Mouse (Mus musculus) neural tube, embryonic 15.5 days (tissue): ENCODE measurements around the gene Flywch2. TPM values are rescaled to one million over a fixed set of nuclear protein-coding genes. Genes with fewer than 3 reads are reported as not detected.

Experiments used
- ATAC-seq: fragments of 200-750 bp; cut with Nextera tagmentation; 2 replicates; pipeline ENCODE4 v1.8.0; 2017; ENCODE audit warnings: mild to moderate bottlenecking, moderate TSS enrichment, moderate library complexity; ENCODE audit not compliant: low FRiP score
- H3K27ac ChIP-seq: fragments of 300-500 bp; sonication (generic); replicated peaks from 2 replicates; pipeline ENCODE4 v1.5.1; 2015; ENCODE audit warnings: mild to moderate bottlenecking, inconsistent platforms
- H3K27me3 ChIP-seq: fragments of 300-500 bp; sonication (generic); replicated peaks from 2 replicates; pipeline ENCODE4 v1.6.1; 2015; ENCODE audit warnings: inconsistent platforms
- H3K36me3 ChIP-seq: fragments of 300-500 bp; sonication (generic); 2 replicates; pipeline ENCODE4 v1.6.1; 2015; ENCODE audit warnings: inconsistent platforms
- H3K4me1 ChIP-seq: fragments of 300-500 bp; sonication (generic); 2 replicates; pipeline ENCODE4 v1.6.1; 2015; ENCODE audit warnings: inconsistent platforms
- H3K4me2 ChIP-seq: fragments of 300-500 bp; sonication (generic); 2 replicates; pipeline ENCODE4 v1.6.1; 2015; ENCODE audit warnings: inconsistent platforms, mild to moderate bottlenecking, moderate library complexity
- H3K4me3 ChIP-seq: fragments of 300-500 bp; sonication (generic); replicated peaks from 2 replicates; pipeline ENCODE4 v1.5.1; 2015; ENCODE audit warnings: mild to moderate bottlenecking, inconsistent platforms
- H3K9ac ChIP-seq: fragments of 300-500 bp; sonication (generic); replicated peaks from 2 replicates; pipeline ENCODE4 v1.6.1; 2015; ENCODE audit warnings: mild to moderate bottlenecking, inconsistent platforms
- H3K9me3 ChIP-seq: fragments of 300-500 bp; sonication (generic); replicated peaks from 2 replicates; pipeline ENCODE4 v1.6.1; 2016; ENCODE audit warnings: inconsistent platforms
- WGBS: fragments of 180-500 bp; shearing (Covaris S2); methylation state at CpG from one replicate; pipeline ENCODE4 v1.1.7; 2015; ENCODE audit warnings: mixed read lengths; 5-methylcytosine and 5-hydroxymethylcytosine counted together
- polyA plus RNA-seq: library from polyadenylated mRNA; unstranded; fragments of >200 nt; fragmentation: Nextera tagmentation; extraction: Ambion mirVana; gene quantifications from 2 replicates; pipeline ENCODE4 v1.2.1, GENCODE M21; 2015

The Flywch2 gene
- polyA plus RNA-seq, 1 experiment from 2014 or later: 94.6 TPM

DNA sequence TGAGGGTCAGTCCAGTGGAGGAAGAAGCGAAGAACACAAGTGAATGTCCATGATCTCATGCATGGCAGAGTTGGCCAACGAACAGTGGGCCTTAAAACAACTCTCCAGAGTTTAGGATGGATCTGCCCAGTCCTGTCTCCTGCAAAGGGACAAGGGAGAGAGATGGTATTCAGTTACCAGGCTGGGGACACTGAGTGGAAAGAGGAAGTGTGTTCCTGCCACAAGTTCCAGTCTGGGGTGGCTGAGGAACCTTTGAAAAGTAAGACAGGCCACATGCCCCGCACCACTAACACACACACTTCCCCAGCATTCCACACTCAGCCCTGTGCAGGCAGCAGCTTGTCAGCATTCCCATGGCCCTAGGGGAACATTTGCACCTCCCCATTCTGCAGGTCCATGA lies 39.1 kb downstream of the Flywch2 start:
- no peak for ATAC-seq
- Histone ChIP-seq H3K27me3 (peaks cover 58% of the 10 kb centered on the region), H3K27ac (no peak overlapping the region), H3K4me1 (peaks cover 29% of the 10 kb centered on the region), H3K36me3 (peaks cover 4% of the 10 kb centered on the region), H3K9ac (no peak overlapping the region), H3K9me3 (no peaks in the 10 kb centered on the region), H3K4me3 (no peak overlapping the region), H3K4me2 (no peak overlapping the region)
- 87% methylated on average over 3 of the region's 3 CpGs for WGBS

DNA sequence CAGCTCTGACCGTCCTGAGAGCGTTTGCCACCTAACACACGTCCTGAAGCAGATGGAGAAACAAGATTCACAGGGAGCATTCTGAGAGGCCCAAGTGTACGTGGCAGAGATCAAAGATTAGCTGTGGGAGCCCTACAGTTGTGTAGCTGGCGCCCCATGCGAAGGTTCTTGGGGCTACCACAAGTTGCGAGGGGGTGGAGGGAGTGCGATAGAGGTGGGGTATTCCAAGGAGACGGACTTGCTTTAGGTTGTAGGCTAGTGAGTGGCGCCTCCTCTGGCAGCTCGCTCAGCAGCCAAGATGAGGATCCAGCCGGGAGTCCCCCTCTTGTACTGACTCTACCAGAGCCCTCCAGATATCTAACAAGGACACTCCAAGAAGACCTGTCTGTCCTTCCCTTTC lies 39.6 kb downstream of the Flywch2 start:
- WGBS: 5% methylated on average over 12 of the region's 12 CpGs
- no peak; the same call in 1 of the 2 replicates for ATAC-seq
- H3K27me3 ChIP-seq: peaks cover 62% of the 10 kb centered on the region
- no peaks in the 10 kb centered on the region; the same call in 1 of the 2 replicates for H3K36me3 ChIP-seq
- peak overlapping the region; percentile 78 for H3K4me2 ChIP-seq
- no peak overlapping the region for H3K9ac ChIP-seq
- H3K9me3 ChIP-seq: no peaks in the 10 kb centered on the region
- no peak overlapping the region for H3K27ac ChIP-seq
- H3K4me1 ChIP-seq: peaks cover 31% of the 10 kb centered on the region
- H3K4me3 ChIP-seq: peak overlapping the region; percentile 41; the same call in 1 of the 2 replicates

DNA sequence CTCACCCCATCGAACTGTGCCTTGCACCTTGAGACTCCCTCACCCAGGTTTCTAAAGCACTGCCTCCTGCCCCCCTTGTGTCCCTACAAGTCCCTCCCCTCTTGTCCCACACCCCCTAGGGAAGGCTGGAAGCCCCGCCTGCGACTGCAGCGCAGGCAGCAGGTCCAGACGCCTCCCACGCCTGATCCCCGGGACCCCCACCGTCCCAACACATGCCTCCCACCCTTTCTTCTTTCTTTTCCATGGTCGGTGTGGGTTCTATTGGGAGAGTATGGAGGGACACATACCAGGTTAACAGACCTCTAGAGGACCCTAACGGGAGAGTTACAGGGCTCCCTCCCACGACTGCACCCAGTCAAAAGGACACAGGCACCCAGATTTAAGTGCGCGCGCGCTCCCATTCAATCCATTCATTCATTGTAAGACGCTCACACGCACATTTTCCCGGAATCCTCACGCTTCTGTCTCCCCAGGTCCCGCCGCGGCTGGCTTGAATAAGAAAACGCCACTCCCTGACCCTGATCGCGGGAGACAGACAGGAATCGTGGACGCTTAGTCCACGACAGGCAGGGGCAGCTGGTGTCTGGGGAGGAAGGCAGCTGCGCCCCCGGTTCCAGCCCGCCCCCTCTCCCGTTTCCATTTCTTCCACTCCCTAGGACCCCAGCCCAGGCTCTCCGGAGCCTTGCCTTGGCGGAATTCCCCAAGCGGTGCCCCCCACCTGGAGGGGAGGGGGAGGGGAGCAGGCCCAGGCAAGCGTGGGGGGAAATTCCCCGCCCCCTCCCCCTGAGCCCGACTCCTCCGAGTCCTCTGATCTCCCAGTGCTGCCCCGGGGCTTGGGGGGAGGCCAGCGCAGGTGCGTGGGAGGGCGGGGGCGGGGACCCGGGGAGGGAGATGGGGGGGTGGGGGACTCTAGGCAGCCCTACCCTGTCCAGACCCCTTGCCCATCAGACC lies 40.3 kb downstream of the Flywch2 start, which contains the start of gene Kremen2:
Gene Kremen2 (minus strand): TSS at position 533 of the 951 bp plus-strand sequence.
- Histone ChIP-seq H3K4me2 (peak within 1 kb of the TSS; percentile 78), H3K4me1 (peaks cover 34% of the 10 kb centered on the region), H3K27ac (no peak within 1 kb of the TSS), H3K9ac (peak within 1 kb of the TSS; percentile 61), H3K4me3 (peak within 1 kb of the TSS; percentile 41), H3K9me3 (no peaks in the 10 kb centered on the region), H3K36me3 (no peaks in the 10 kb centered on the region), H3K27me3 (peaks cover 69% of the 10 kb centered on the region)
- WGBS: under 1% methylated on average over 42 of the region's 45 CpGs
- ATAC-seq: no peak

DNA sequence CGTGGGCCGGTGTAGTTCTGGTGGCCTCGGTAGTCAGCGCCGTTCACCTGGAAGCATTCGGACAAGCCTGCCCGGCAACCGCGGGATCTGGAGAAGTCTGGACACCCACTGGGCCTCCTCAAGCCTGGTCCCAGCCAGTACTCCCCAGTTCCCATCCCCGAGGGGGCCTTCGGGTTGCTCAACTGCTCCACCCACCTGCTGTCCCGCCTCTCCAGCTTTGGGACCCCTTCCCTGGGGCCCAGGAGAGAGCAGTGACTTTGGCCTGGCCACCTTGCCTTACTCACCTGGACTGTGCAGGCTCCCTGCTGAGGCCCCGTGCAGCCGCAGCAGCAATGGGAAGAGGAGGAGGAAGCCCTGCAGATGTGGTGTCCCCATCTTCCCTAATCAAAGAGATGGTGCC lies 41.2 kb downstream of the Flywch2 start:
- Histone ChIP-seq H3K9ac (no peak overlapping the region), H3K4me3 (peak overlapping the region; percentile 41; the same call in 1 of the 2 replicates), H3K27me3 (peaks cover 70% of the 10 kb centered on the region), H3K36me3 (no peaks in the 10 kb centered on the region), H3K9me3 (no peaks in the 10 kb centered on the region), H3K4me1 (peaks cover 36% of the 10 kb centered on the region), H3K27ac (no peak overlapping the region), H3K4me2 (peak overlapping the region; percentile 78)
- WGBS: 4% methylated on average over 14 of the region's 14 CpGs
- ATAC-seq: no peak

DNA sequence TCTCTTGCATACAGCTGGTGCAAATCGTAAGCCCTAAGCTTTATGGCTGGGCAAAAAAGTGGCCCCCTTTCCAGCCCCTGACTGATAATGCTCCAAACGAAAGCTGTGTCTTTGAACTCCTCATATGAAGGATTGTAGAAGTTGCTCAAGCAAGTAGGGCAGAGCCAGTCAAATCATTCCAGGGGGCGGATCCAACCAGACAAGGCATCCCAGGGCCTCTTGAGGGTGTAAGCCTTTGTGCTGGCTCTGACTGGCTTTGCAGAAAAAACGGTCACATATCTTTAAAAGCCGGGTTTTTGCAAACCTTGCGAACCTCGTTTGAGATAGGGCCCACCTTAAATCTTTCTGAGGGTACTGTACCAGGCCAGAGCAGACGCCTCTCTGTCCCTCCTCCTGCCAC lies 41.8 kb downstream of the Flywch2 start:
- 13% methylated on average over 8 of the region's 8 CpGs for WGBS
- Histone ChIP-seq H3K9ac (no peak overlapping the region), H3K4me1 (peaks cover 42% of the 10 kb centered on the region), H3K27me3 (peaks cover 70% of the 10 kb centered on the region), H3K4me3 (no peak overlapping the region), H3K4me2 (no peak overlapping the region), H3K9me3 (no peaks in the 10 kb centered on the region), H3K27ac (no peak overlapping the region), H3K36me3 (no peaks in the 10 kb centered on the region)
- no peak for ATAC-seq

DNA sequence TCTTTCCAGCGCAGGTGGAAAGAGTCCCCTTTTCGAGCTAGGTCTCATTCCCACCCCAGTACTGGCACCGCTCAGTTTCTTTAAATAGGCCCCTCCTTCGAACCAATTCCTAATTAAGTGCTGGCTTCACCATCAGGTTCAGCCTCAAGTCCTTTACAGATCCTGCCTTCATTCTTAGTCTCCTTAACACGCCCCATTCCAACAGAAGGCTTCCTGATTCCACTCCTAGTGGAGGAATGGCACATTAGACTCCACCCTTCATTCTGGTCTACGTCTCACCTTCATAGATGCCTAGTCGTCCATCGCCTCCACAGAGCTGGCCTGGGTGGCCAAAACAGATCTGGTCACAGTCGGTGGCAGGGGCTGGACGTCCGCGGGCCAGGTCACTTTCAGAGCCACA lies 42.9 kb downstream of the Flywch2 start:
- peak overlapping the region; percentile 29; the same call in 1 of the 2 replicates for H3K4me3 ChIP-seq
- WGBS: 73% methylated on average over 12 of the region's 12 CpGs
- H3K4me2 ChIP-seq: peak overlapping the region; percentile 50; the same call in 1 of the 2 replicates
- H3K9me3 ChIP-seq: no peaks in the 10 kb centered on the region
- H3K27me3 ChIP-seq: peaks cover 68% of the 10 kb centered on the region
- H3K9ac ChIP-seq: no peak overlapping the region
- H3K4me1 ChIP-seq: peaks cover 53% of the 10 kb centered on the region
- no peaks in the 10 kb centered on the region for H3K36me3 ChIP-seq
- H3K27ac ChIP-seq: no peak overlapping the region
- no peak for ATAC-seq

DNA sequence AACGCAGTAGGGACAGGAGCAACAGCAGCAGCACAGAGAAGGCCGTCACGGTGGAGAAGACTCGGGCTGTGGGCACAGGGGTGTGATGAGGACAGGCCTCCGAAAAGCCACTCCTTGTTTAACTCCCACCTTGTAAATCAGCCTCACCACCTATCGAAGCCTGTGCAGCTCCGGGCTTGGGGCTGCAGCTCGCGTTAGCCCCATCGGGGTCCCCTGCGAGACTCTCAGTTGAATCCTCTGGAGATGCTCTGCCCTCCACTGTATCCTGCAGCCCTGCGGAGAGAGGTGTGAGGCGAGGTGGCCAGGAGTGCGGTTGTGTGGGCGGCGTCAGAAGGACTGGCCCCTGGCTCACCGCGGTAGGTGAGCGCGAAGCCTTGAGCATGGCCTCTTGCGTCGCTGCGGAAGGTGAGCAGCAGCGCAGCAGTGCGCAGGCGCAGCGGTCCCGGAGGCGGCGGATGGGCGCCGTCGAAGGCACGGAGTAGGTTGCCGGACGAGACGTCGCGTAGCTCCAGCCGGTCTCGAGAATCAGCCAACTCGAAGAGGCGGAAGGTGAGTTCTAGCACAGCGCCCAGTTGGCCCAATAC lies 43.6 kb downstream of the Flywch2 start:
- Histone ChIP-seq H3K4me2 (peak overlapping the region; percentile 50), H3K9me3 (no peaks in the 10 kb centered on the region), H3K4me3 (peak overlapping the region; percentile 29), H3K36me3 (peaks cover 5% of the 10 kb centered on the region), H3K4me1 (peaks cover 59% of the 10 kb centered on the region), H3K27me3 (peaks cover 63% of the 10 kb centered on the region), H3K27ac (no peak overlapping the region), H3K9ac (no peak overlapping the region)
- ATAC-seq: no peak
- 5% methylated on average over 44 of the region's 44 CpGs for WGBS

DNA sequence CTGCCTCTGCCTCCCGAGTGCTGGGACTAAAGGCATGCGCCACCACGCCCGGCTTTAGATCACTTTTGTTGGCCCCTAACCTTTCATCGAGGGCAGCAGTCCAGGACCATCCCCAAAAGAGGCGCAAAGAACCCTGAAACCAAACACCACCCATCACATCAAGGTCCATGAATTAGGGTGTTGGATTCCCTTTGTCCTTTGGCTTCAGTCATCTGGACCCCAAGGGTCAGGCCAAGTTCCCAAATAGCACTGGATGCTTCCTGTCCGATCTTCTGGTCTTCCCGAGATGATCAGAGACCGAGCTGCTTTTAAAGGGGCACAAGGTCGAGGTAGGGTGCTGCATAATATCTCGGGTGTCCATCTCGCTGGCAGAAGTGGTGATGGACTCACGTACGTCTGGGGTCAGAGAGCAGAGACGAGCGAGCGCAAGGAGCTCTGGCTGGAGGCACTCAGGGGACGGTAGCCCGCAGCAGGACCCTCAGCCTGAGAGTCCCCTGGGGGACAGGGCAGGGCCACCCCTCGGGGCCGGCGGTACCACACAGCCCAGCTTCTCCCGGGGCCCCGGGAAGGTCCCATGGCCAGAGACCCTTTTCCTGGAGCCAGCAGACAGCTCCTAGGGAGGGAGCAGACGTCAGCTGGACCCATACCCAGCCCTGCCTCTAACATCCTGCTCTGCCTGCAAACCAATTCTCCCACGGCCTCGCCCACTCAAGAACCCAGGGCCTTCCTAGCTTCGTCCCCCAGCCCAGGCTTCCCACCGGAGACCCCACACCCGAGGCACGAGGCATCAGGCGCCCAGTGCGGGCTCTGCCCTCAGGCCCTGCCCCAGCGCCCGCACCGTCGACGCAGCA lies 44.3 kb downstream of the Flywch2 start:
- H3K27ac ChIP-seq: no peak overlapping the region
- peaks cover 60% of the 10 kb centered on the region for H3K4me1 ChIP-seq
- no peak overlapping the region for H3K9ac ChIP-seq
- H3K4me2 ChIP-seq: peak overlapping the region; percentile 50
- H3K9me3 ChIP-seq: no peaks in the 10 kb centered on the region
- peak overlapping the region; percentile 29 for H3K4me3 ChIP-seq
- H3K27me3 ChIP-seq: peaks cover 58% of the 10 kb centered on the region
- no peak for ATAC-seq
- WGBS: 54% methylated on average over 38 of the region's 38 CpGs
- H3K36me3 ChIP-seq: peaks cover 12% of the 10 kb centered on the region

DNA sequence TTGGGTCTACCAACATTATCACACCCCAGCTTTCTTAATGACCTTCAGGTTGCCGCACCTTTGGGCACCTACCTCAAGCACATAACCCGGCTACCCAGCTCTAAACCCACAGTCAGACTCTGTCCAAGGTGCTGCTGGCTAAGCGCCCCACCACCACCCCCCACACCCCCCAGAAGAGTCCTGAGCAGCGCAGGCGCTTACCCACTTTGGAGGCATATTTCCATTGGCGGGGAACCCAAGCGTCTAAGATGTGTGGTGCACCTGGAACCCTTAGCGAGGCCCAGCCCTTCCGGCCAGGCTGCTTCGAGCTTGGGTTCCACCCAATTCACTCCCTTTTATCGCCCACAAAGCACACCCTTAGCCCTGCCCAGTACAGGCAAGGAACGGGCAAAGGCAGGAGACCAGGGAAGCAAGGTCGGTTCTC lies 45.3 kb downstream of the Flywch2 start, which contains the start of gene Paqr4:
Gene Paqr4 (minus strand): TSS at position 270 of the 424 bp plus-strand sequence.
- Histone ChIP-seq H3K9ac (peak within 1 kb of the TSS; percentile 81), H3K27ac (peak within 1 kb of the TSS; percentile 85), H3K36me3 (peaks cover 21% of the 10 kb centered on the region), H3K4me1 (peaks cover 52% of the 10 kb centered on the region), H3K9me3 (no peaks in the 10 kb centered on the region), H3K4me3 (peak within 1 kb of the TSS; percentile 84), H3K4me2 (peak within 1 kb of the TSS; percentile 84), H3K27me3 (peaks cover 49% of the 10 kb centered on the region)
- ATAC-seq: peak; percentile 23
- WGBS: 8% methylated on average over 13 of the region's 13 CpGs

DNA sequence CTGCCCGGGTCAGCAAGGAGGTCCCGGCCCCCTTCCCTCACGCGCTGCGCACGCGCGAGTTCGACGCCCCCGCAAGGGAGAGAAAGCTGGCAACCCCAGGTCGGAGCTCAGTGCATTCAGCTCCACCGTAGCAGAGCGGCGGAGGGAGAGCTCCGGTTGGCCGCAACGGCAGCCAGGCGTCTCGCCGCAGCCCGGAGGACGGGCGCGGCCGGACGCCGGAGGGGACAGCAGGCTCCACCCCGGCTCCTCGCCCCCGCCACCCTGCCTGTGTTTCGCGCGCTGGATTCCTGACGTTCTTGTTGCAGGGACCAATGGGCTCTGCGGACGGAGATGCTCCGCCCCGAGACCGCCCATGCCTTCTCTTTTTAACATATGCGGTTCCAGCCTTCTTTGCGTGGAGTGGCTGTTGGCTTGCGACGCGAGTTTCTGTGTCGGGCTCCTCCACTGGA lies 45.7 kb downstream of the Flywch2 start:
- peaks cover 21% of the 10 kb centered on the region for H3K36me3 ChIP-seq
- 1% methylated on average over 44 of the region's 46 CpGs for WGBS
- H3K4me3 ChIP-seq: peak overlapping the region; percentile 84
- H3K9me3 ChIP-seq: no peaks in the 10 kb centered on the region
- peaks cover 48% of the 10 kb centered on the region for H3K4me1 ChIP-seq
- H3K27ac ChIP-seq: peak overlapping the region; percentile 85
- H3K27me3 ChIP-seq: peaks cover 46% of the 10 kb centered on the region
- peak; percentile 88 for ATAC-seq
- H3K4me2 ChIP-seq: peak overlapping the region; percentile 84
- H3K9ac ChIP-seq: peak overlapping the region; percentile 81
